Mouse (Mus musculus) myocyte (in vitro differentiated cells): ENCODE data around the gene Zscan2. TPM values are rescaled to one million over a fixed set of nuclear protein-coding genes. Genes with fewer than 3 reads are reported as not detected.

Experiments used
- H3K27me3 ChIP-seq: one replicate; pipeline ENCODE4 v1.6.1; 2011; ENCODE audit not compliant: control insufficient read depth, insufficient read depth, insufficient read length
- H3K36me3 ChIP-seq: one replicate; pipeline ENCODE4 v1.6.1; 2011; ENCODE audit not compliant: control insufficient read depth, insufficient read depth
- H3K4me2 ChIP-seq: one replicate; pipeline ENCODE4 v1.6.1; 2011; ENCODE audit warnings: low read depth, control low read depth
- H3K4me3 ChIP-seq: one replicate; pipeline ENCODE4 v1.5.1; 2011; ENCODE audit warnings: mild to moderate bottlenecking, control low read depth, moderate library complexity
- H3K79me2 ChIP-seq: one replicate; pipeline ENCODE4 v1.6.1; 2011; ENCODE audit not compliant: control insufficient read depth, insufficient read depth
- H3ac ChIP-seq: one replicate; pipeline ENCODE4 v1.6.1; 2011; ENCODE audit not compliant: control insufficient read depth, insufficient read length
- CEBPB ChIP-seq: IDR thresholded peaks from 2 replicates; pipeline ENCODE4 v1.6.1; 2011; ENCODE audit warnings: mild to moderate bottlenecking, moderate library complexity; ENCODE audit not compliant: poor library complexity, insufficient read depth, severe bottlenecking
- E2F4 ChIP-seq: IDR thresholded peaks from one replicate; pipeline ENCODE4 v1.6.1; 2011; ENCODE audit warnings: mild to moderate bottlenecking, control low read depth, moderate library complexity; ENCODE audit not compliant: insufficient read depth
- MAX ChIP-seq: IDR thresholded peaks from one replicate; pipeline ENCODE4 v1.6.1; 2011; ENCODE audit warnings: low read depth, mild to moderate bottlenecking, control low read depth
- MYOD1 ChIP-seq, 3 experiments: IDR thresholded peaks; one replicate each; pipeline ENCODE4 v1.6.1; 2011; ENCODE audit warnings: control low read depth in 2 of 3, low read depth in 2 of 3, mild to moderate bottlenecking in 2 of 3, moderate library complexity in 1 of 3; ENCODE audit not compliant: insufficient read length in 2 of 3, control insufficient read depth in 1 of 3
- MYOG ChIP-seq, 3 experiments: IDR thresholded peaks; one replicate each; pipeline ENCODE4 v1.6.1; 2011; ENCODE audit warnings: control low read depth in 2 of 3, low read depth in 2 of 3, mild to moderate bottlenecking in 2 of 3; ENCODE audit not compliant: insufficient read length in 2 of 3, control insufficient read depth in 1 of 3, insufficient read depth in 1 of 3
- POLR2A ChIP-seq: IDR thresholded peaks from one replicate; pipeline ENCODE4 v1.6.1; 2011; ENCODE audit warnings: low read depth, mild to moderate bottlenecking, control low read depth, moderate library complexity; ENCODE audit not compliant: insufficient read length
- POLR2AphosphoS2 ChIP-seq: IDR thresholded peaks from one replicate; pipeline ENCODE4 v1.6.1; 2011; ENCODE audit warnings: low read depth, control low read depth; ENCODE audit not compliant: insufficient read length
- REST ChIP-seq: IDR thresholded peaks from one replicate; pipeline ENCODE4 v1.6.1; 2011; ENCODE audit warnings: mild to moderate bottlenecking, control low read depth, moderate library complexity; ENCODE audit not compliant: insufficient read depth, insufficient read length
- SRF ChIP-seq: IDR thresholded peaks from one replicate; pipeline ENCODE4 v1.6.1; 2011; ENCODE audit warnings: low read depth; ENCODE audit not compliant: control insufficient read depth, insufficient read length
- TCF12 ChIP-seq: IDR thresholded peaks from one replicate; pipeline ENCODE4 v1.6.1; 2011; ENCODE audit warnings: mild to moderate bottlenecking, control low read depth; ENCODE audit not compliant: poor library complexity, insufficient read depth, severe bottlenecking
- TCF3 ChIP-seq: IDR thresholded peaks from one replicate; pipeline ENCODE4 v1.6.1; 2011; ENCODE audit warnings: low read depth, control low read depth; ENCODE audit not compliant: insufficient read length
- USF1 ChIP-seq: IDR thresholded peaks from one replicate; pipeline ENCODE4 v1.6.1; 2011; ENCODE audit warnings: low read depth, mild to moderate bottlenecking, control low read depth, moderate library complexity
- polyA plus RNA-seq: library from polyadenylated mRNA; unstranded; fragments of >200 nt; fragmentation: generic; extraction: Trizol; gene quantifications from one replicate; pipeline ENCODE4 v1.2.1, GENCODE M21; 2012; ENCODE audit warnings: missing spikeins

The Zscan2 gene
- polyA plus RNA-seq, 1 experiment = 6.3 TPM

DNA sequence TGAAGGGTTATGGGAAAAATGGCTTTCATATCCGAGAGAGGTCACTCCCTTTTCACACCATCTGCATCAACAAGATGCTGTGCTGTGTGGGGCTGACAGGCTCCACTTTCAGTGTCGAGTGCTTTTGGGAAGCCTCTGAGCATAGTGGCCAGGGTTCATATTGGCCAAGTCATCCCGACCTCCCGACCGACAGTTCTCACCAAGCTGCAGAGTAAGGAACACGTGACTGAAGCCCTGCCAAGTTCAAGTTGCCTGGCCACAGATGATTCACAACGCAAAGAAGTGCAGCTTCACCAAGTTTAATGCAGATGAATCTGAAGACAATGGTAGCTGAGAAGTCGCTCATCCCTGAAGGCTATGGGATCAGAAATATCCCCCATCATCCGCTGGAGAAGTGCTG lies 23.0 kb upstream of the Zscan2 start:
- peaks cover 28% of the 10 kb centered on the region for H3K79me2 ChIP-seq
- no peak overlapping the region for H3ac ChIP-seq
- peak overlapping the region; percentile 91 for H3K4me2 ChIP-seq
- H3K4me3 ChIP-seq = peak overlapping the region; percentile 35
- no peaks in the 10 kb centered on the region for H3K36me3 ChIP-seq
- TF ChIP-seq TCF12 (no peak), TCF3 (no peak), SRF (no peak), MAX (no peak), USF1 (peak; percentile 95), POLR2AphosphoS2 (no peak), POLR2A (no peak), MYOD1 (IDR thresholded peaks at IDR 0.05; ENCODE audit: control insufficient read depth in 1 of 3, insufficient read length in 2 of 3, low read depth in 2 of 3) (peak in 1 of 3 experiments; percentile 8), REST (no peak), E2F4 (no peak), CEBPB (no peak), MYOG (IDR thresholded peaks at IDR 0.05; ENCODE audit: control insufficient read depth in 1 of 3, insufficient read depth in 1 of 3, insufficient read length in 2 of 3, low read depth in 2 of 3) (no peak)
- no peaks in the 10 kb centered on the region for H3K27me3 ChIP-seq

DNA sequence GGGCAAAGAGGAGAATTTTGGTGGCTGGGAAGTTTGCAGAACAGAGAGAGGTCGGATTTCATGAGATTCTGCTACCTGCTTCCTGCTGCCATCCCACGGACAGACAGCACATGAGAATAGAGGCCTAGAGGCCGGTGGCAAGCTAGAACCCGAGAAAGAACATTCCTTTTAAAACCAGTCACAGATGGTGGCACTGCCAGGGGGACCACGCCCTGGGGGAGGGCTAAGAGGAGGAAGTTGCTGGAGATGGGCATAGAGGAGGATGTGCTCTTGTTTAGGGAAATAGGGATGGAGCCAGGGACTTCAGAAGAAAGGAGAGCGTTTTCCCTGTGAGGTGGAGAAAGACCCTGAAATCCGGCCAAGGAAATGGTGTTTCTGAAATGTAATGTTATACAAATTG lies 22.5 kb upstream of the Zscan2 start:
- H3K4me3 ChIP-seq = peak overlapping the region; percentile 35
- no peaks in the 10 kb centered on the region for H3K36me3 ChIP-seq

DNA sequence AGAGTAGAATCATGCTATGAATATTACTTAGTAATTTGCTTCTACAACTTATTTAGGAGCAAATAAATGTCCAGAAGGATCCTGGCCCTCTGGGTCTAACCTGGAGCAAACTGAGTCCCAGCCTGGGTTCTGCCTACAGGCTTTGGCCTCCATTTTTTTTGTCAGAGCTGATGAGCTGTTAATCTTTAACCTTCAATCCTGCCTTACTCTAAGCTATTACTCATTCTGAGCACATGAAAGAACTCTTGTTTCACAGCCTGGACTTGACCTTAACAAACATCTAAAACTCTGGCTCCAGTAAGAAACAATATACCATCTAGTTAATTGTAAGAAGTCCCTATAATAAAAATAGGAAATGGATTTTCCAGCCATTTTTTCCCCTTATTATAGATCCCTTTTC lies 21.0 kb upstream of the Zscan2 start:
- H3K4me2 ChIP-seq = peak overlapping the region; percentile 91
- no peak for TF ChIP-seq POLR2A
- TF ChIP-seq SRF = no peak
- TF ChIP-seq MAX = no peak
- no peak for TF ChIP-seq MYOG (IDR thresholded peaks at IDR 0.05; ENCODE audit: control insufficient read depth in 1 of 3, insufficient read depth in 1 of 3, insufficient read length in 2 of 3, low read depth in 2 of 3)
- no peak for TF ChIP-seq REST
- no peak for TF ChIP-seq CEBPB
- no peak for TF ChIP-seq POLR2AphosphoS2
- no peak for TF ChIP-seq TCF12
- no peak for TF ChIP-seq E2F4
- TF ChIP-seq TCF3 = no peak
- no peaks in the 10 kb centered on the region for H3K27me3 ChIP-seq
- H3ac ChIP-seq = no peak overlapping the region
- peak overlapping the region; percentile 35 for H3K4me3 ChIP-seq
- H3K79me2 ChIP-seq = peaks cover 31% of the 10 kb centered on the region
- H3K36me3 ChIP-seq = no peaks in the 10 kb centered on the region

More for the DNA sequence above, 22.5 kb upstream of the Zscan2 start:
- peaks cover 31% of the 10 kb centered on the region for H3K79me2 ChIP-seq
- H3K4me2 ChIP-seq = peak overlapping the region; percentile 91
- H3K27me3 ChIP-seq = no peaks in the 10 kb centered on the region
- TF ChIP-seq TCF3 = no peak
- no peak for TF ChIP-seq USF1
- TF ChIP-seq MAX = no peak
- TF ChIP-seq MYOG (IDR thresholded peaks at IDR 0.05; ENCODE audit: control insufficient read depth in 1 of 3, insufficient read depth in 1 of 3, insufficient read length in 2 of 3, low read depth in 2 of 3) = no peak
- TF ChIP-seq SRF = peak; percentile 85
- no peak for TF ChIP-seq TCF12
- no peak for TF ChIP-seq POLR2AphosphoS2
- TF ChIP-seq POLR2A = no peak
- no peak overlapping the region for H3ac ChIP-seq

DNA sequence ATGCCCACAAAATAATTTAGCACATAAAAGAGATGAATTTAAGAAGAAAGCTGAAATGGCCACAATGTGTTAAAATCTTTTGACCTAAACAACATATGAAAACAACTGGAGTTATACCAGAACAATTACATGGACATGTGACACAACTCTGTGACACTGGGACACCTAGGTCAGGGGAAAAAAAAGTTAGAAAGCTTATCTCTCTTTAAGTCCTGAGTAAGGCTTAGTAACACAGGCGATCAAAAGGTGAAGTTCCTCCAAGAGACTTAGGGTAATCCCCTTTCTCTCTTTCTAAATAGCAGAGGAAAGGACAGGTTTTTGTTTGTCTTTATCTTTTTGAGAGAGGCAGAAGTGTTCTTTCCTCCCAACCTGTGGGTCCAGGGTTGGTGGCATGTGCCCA lies 20.5 kb upstream of the Zscan2 start:
- no peak overlapping the region for H3ac ChIP-seq
- H3K27me3 ChIP-seq = no peaks in the 10 kb centered on the region
- TF ChIP-seq MYOD1 (IDR thresholded peaks at IDR 0.05; ENCODE audit: control insufficient read depth in 1 of 3, insufficient read length in 2 of 3, low read depth in 2 of 3) = no peak
- no peak for TF ChIP-seq TCF12
- H3K36me3 ChIP-seq = no peaks in the 10 kb centered on the region
- H3K4me3 ChIP-seq = peak overlapping the region; percentile 35
- H3K4me2 ChIP-seq = peak overlapping the region; percentile 91
- H3K79me2 ChIP-seq = peaks cover 31% of the 10 kb centered on the region

DNA sequence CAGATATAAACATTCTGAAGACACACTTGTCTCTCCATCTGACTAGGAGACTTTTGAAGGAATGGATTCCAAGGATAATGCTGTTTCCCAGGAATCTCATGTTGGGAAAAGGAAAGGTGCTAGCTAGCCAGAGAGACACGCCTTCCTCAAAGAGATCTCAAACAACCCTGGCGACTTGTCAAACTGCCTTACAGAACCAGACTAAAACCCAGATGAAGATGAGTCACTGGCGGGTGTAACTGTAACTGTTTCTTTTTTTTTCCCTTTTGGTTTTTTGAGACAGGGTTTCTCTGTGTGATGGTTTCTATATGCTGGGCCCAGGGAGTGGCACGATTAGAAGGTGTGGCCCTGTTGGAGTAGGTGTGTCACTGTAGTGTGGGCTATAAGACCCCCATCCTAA lies 19.8 kb upstream of the Zscan2 start:
- peak overlapping the region; percentile 91 for H3K4me2 ChIP-seq
- no peak overlapping the region for H3ac ChIP-seq
- peaks cover 31% of the 10 kb centered on the region for H3K79me2 ChIP-seq
- no peaks in the 10 kb centered on the region for H3K27me3 ChIP-seq
- no peak for TF ChIP-seq CEBPB
- TF ChIP-seq TCF3 = no peak
- TF ChIP-seq POLR2AphosphoS2 = no peak
- no peak for TF ChIP-seq USF1
- TF ChIP-seq REST = no peak
- no peak for TF ChIP-seq MYOG (IDR thresholded peaks at IDR 0.05; ENCODE audit: control insufficient read depth in 1 of 3, insufficient read depth in 1 of 3, insufficient read length in 2 of 3, low read depth in 2 of 3)
- no peak for TF ChIP-seq MAX
- H3K36me3 ChIP-seq = no peaks in the 10 kb centered on the region
- no peak overlapping the region for H3K4me3 ChIP-seq
